Mouse (Mus musculus): ENCODE results near the gene Grm5.

Grm5 gene

DNA sequence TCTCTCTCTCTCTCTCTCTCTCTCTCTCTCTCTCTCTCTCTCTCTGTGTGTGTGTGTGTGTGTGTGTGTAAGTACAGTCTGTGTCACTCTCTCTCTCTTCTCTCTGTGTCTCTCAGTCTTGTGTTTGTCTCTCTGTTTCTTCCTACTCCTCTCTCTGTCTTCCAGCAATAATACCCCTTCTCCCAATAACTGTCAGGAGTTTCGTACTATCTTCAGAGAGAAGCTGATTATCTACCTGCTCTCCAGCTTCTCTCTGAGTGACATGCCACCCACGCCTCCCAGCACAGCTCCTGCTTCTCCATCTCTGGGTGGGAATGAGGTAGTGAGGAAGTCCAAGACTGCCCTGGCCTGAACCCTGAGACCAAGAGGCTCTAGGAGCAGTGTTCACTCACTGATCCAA is at the start of gene Grm5:
TSS of gene Grm5 (plus strand) at position 301 of the 400 bp plus-strand sequence.
- no peak for DNase-seq (ENCODE audit: low spot score)

DNA sequence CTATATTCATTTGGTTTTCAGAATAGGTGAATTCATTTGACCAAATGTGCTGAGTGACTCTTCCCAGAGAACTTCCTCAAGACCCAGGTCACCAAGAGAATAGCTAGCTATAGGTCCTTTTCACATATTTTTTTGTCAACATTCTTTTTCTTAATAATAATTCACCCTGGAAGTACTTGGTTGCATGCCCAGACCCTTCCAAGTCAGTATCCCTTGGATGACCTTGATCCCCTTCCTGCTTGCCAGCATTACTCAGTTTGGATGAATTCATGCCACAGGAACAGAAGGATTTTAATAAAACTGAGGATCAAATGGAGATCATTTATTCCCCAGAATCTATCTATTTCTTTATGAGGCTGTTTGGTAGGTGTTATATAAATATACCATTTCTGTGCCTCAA is 44.9 kb upstream of the Grm5 start:
- no peak for DNase-seq (ENCODE audit: low spot score)

DNA sequence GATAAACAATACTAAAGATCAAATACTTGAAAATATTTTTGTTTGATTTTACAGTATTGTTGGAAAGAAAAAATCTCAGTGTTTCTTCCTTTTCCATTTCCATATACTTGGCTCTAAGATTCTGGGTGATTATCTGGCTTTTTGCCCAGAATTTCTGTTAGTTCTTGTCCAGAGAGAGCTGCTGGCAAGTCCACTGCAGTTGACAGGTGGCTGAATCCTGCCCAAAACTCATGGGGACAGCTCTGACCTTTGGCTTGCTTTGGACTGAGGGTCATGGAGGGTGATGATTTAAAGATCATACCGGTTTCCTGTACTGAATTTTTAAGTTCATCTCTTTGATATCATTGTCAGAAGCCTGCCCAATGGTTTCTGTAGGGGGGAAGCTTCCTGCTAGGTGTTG is 18.7 kb upstream of the Grm5 start:
- no peak for DNase-seq (ENCODE audit: low spot score)

DNA sequence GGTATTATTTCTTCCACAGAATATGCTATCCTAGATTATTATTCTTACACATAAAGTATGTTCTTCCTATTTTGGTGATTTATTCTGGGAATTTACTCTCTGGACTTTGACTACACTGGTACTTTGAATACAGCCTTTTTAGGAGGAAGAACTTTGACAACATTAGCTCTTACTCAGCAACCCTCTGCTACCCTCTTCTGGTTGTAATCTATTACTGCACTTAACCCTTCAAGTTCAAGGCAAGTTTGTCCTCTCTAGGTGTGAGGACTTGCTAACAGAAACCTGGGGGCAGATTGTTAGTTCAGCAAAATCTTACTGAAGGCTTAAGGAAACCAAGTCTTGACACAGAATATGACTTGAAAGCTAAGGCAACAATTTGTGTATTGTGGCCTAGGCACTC is 17.5 kb upstream of the Grm5 start:
- DNase-seq (ENCODE audit: low spot score): peak; percentile 53

DNA sequence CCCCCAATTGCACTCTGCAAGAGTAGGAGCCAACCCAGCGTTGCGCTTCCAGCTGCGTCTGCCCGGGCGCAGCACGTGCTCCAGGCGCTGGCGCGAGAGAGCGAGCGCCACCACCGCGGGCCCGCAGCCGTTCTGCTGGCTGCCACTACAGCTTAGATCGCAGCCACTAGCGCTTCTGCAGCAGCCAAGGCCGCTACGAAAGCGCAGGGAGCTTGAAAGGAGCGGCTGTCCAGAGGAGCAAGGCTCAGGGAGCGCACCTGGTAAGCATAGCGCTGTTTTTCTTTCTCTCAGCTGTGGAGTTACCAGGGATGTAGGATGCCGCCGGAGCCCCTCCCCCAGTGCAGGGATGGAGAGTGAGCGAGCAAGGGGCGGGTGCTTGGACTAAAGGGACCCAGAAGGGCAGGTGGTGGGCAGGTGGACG is 323 bp downstream of the Grm5 start:
- DNase-seq (ENCODE audit: low spot score): peak; percentile 64

DNA sequence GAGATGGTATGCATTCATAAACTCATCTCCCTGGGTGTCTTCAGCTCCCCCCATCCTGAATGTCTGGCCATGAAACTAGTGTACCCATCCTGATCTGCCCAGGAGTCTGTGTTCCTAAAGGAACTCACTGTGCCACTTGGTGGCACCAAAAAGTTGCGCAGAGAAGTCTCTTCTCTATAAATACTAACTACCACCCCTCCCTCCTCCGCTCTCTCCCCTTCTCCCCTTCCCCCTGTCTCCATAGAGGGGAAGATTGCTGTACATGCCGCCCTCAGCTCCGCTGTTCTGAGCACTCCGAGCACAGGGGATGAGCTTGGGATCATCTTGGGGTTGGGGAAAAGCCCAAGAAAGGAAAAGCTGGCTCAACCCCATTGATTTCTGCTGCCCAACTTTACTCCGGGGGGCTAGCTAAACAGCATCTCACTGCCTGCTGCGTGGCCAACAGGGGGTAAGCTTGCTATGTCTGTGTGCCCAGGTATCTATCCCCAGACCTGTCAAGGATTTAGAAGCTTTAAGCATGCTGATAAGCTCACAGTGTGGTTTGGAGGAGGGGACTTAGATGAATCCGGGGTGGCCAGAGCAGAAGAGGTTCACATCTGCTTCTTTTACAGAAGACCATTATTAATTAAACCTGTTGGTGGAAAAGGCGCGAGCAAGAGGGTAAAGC is 2.4 kb downstream of the Grm5 start:
- DNase-seq (ENCODE audit: low spot score): no peak

DNA sequence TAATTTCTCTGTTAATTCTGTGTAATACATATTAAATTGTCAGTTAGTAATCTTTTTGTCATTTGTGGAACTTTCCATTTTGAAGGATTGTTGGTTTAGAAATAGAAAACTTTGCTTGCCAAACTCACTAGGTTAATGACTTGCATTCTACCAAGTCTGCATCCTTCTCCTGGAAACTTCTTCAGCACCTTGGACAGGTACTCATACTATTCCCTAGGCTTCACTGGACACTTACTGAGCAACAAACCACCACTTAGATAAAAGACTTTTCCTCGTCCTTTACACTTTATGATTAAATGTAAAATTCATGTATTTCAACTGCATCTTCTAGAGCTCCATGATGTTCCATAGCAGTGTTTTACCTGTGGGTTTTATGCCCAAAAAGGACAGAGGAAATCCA is 4.0 kb downstream of the Grm5 start:
- peak; percentile 67 for DNase-seq (ENCODE audit: low spot score)

DNA sequence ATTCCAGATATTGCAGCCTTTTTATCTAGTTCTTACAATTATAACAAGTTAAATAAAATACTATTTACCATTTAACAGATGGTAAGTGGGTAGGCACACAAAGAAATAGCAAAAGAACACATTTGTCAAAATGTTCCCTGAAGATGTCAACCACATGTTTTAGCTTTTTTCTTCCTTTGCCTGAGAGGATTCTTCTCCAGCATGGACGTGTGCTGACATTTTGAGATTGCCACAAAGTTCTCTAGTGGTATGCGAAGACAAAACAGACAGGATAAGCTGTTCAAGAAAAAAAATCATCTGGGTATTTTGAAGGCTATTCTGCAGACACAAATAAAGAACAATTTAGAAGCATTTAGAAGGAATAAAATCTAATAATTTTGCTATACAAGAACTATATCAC is 42.3 kb downstream of the Grm5 start:
- DNase-seq (ENCODE audit: low spot score): no peak

DNA sequence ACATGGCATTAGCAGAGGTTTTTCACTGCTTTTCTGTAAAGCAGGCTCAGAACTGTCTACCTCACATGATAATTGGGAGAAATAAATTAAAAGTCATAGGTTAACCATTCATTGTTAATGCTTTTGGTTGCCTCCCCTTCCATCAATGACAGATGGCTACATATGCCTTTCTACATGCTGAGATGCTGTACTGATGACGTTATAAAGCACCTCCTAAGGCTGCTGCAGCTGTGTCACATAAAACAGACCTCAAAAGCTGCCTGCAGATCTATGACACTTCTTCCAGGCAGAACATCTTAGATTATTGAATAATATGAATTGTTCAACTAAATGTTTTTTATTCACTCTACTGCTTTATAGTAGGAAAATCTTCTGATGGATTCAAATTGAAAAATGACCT is 51.6 kb downstream of the Grm5 start:
- no peak for DNase-seq (ENCODE audit: low spot score)

DNA sequence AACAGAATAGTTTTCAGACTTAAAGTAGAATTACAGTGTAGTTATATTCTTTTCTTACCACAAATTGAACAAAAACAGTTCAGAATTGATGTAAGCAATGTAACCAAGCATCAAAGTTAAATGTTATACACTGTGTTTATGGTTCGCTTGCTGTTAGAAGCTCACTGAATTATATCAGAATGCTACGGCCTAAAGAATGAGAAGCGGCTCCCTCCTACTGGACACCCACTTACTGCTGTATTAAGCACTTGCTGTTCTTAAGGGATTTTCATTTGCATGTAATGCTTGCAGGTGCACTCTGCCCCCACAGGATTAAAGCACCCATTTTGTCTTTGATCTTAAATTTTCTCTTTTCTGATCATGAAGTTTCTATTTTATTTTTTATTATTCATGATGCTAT is 66.6 kb downstream of the Grm5 start:
- DNase-seq (ENCODE audit: low spot score): no peak

DNA sequence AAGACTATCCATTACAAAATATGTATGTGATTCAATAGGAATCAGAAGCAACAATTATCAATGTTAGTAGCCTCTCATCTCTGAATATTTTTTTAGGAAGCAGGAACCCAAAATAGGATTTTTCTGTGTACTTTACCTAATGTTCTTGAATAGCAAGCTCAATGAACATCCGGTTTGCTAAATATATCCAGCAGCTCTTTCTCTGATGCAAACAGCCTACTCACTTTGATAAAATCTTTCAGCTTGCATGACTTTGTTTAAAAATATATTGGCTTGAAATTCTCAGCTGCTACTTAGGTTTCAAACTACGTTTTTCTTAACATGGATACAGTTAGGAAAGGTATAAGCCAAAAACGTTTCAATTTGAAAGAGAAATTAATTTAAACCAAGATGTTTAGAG is 77.8 kb downstream of the Grm5 start:
- no peak for DNase-seq (ENCODE audit: low spot score)

DNA sequence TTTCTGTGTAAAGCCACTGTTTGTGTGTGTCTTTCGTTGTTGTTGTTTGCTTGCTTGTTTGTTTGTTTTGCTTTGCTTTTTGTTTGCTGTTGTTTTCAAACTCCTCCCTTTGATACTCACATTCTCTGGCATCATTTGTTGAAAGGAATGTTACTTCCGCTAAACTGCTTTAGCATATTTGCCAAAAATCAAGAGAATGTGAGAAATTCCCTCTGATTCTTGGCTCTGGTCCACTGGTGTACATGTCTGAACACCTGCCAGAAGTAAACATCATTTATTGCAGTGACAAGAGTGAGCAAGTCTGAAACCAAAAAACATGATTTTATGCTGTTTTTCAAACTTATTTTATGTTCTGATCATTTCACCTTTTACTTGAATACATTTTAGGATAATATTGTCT is 80.1 kb downstream of the Grm5 start:
- DNase-seq (ENCODE audit: low spot score): no peak

DNA sequence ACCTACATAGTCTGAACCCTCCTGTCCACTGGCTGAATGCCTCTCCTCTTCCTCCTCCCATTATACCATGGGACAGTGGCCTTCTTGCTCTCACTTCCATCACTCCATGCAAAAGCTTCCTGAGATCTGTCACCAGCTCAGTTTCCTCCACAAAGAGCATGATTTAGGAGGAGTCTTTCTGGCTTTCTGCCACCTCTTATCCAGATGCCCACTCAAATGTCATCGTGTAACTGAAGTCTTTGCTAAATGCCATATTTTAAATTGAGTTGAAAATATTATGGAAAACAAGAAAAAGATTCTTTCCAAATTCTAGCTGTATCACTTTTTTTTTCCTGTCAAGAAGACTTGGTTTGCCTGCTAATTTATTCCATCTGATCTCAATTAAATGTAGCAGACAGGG is 132.4 kb downstream of the Grm5 start:
- DNase-seq (ENCODE audit: low spot score): no peak

DNA sequence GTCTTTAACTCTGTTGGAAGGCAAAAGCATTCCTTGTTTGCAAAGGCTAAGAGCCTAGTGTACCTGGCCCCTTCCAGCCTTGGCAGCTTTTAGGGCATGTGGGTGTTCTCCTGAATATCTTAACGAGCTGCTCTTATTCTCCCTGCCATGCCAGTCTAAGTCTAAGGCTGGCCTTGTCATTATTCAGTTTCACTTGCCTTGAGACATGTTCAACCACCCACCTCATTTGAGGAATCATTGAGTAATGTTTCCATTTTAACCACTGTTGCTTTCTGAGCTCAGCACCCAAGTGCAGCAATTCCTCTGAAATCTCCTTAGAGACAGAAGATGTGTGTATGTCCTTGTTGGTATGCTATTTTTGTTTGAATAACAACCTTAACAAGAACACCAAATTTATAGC is 134.7 kb downstream of the Grm5 start:
- DNase-seq (ENCODE audit: low spot score): no peak

DNA sequence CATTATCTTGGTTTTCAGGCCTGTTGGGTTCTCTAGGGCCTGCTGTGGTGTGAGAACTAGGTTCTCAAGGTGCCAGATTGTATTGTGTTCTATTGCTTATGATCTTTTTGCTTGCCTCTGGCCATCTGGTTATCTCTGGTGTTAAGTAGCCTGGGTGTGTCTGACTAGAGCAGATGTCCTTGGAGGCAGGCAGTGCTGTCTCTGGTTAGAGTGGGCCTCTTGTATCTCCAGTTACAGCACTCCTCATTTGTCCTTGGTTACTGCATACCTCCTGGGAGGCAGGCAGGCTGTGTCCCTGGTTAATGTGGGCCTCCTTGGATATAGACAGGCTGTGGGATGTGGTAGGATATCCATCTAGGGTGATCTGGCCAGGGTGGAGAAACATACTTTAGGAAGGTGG is 150.5 kb downstream of the Grm5 start:
- no peak for DNase-seq (ENCODE audit: low spot score)

DNA sequence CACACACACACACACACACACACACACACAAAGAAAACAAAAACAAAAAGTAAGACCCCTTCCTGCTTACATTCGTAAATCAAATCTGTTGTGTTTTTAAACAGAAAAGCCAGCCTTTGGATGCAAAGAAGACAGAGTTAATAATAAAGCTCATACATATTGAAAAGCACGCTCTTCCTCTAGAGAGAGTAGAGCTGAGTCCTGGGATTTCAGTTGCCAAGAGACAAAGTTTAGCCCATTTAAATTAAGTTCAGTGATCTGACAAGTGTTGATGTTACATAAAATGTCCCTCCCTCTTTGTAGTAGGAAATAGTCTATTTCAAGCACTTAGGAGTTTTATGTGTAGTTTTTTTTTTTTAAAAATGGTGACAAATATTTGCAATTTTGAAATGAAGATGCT is 178.0 kb downstream of the Grm5 start:
- DNase-seq (ENCODE audit: low spot score): no peak

DNA sequence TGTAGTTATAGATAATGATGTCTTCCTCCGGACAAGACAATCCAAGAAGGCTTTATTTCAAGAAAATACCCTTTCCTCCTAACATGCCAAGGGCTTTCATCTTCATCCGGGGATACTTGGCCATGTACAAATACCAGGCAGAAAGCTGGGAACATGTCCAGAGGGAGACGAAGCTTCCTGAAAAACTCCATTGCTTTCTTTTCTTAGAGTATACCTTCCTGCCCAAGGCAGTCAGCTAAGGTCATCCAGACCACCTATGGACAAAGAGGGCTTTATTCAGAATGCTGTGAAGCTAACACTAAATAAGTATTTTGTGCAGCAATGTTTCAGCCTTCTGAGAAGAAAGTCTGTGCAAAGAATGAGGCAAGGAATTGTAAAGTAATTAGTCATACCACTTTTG is 178.4 kb downstream of the Grm5 start:
- DNase-seq (ENCODE audit: low spot score): no peak

DNA sequence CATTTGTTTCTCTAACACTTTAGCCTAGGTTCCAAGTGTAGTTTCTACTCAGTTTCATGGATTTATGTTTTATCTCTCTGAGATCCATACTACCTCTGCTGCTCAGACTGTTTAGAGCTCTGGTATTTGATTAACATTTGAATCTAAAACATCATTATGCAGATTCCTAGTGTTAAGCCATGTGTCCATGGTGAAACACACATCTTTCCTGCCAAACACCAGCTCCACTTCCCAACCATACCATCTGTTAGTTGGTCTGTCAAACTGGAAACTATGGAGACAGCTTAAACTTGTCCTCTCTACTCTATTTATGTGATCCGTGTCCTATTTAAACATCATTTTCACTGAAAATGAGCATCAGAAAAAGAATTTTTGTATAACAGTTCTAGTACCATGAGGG is 203.6 kb downstream of the Grm5 start:
- DNase-seq (ENCODE audit: low spot score): no peak

DNA sequence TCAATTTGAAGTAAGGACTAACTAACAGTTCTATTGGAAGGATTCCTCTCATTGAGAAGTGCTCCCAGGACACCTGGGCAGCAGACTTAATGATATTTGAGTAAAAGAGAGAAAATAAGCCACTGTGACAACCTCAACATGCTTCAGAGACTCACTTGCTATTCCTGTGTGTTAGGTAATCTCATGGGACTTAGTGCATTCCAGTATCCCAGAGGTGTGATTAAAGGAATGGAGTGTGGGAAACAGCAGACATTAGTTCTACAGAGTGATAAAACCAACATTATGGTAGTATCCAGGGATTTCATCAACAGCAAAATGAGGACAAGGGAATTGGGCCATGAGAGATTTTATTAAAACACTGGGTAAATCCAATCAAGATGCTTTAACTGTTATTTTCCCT is 205.0 kb downstream of the Grm5 start:
- DNase-seq (ENCODE audit: low spot score): no peak

DNA sequence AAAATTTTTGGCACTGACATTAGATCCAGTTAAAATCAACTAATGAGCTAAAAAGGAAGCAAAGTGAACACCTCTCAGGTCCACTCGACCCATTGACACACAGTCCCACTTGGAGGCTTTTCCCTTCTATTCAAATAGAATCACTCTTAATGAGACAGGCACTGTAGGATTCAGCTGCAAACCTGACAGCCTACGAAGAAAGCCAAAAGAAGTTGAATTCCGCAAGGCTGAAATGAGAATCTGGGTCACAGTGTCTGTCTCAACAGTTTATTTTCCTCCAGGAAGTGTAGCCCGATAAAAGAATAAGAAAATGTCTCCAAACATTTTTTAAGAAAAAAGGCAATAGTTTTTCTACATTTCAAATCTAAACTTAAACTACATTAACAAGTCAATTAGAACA is 209.9 kb downstream of the Grm5 start:
- DNase-seq (ENCODE audit: low spot score): no peak

DNA sequence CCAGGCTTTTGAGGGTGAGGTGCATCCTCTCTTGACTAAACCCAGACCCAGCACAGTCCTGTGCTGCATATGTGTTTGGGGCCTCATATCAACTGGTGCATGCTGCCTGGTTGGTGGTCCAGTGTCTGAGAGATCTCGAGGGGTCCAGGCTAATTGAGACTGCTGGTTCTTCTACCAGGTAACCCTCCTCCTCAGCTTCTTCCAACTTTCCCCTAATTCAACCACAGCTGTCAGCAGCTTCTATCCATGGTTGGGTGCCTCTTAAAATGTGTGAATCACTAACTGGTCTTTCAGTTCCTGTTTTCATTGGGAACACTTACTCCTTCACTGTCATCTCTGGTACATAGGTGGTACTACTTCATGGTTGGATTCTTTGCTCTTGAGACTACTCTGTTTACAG is 240.9 kb downstream of the Grm5 start:
- no peak for DNase-seq (ENCODE audit: low spot score)

DNA sequence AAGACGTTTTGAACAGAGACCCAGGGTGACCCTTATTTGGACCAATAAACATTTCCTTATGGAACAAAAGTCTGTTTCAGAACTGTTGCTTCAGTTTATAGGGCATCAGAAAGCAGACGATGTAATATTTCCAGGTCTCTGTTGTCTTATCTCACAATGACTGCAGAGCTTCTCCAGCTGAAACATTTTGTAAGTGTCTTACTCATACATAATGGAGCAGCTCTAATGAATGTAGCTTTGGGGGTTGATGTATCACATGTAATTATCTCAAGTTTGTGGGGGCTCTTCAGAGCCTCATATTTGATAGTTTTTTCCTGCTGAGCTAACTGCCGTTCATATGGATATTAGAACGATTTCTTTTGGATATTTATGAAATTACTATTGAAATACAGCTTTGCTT is 250.7 kb downstream of the Grm5 start:
- DNase-seq (ENCODE audit: low spot score): no peak

DNA sequence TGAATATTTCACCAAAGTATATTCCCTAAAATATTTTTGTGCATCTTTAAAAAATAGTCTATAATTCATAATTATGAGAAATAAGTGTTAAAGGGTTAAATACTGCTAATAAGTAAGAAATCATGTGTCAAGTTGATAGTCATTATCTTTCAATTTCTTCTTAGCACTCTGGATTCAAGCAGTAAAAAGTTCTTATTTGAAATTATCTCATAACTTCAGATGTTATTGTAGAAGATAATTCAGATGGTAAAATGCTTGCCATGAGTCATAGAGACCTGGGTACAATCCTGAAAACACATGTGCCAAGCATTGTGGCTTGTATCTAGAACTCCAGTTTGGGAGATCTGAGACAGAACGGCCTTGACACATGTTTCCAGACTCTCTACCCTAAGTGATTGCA is 254.6 kb downstream of the Grm5 start:
- DNase-seq (ENCODE audit: low spot score): no peak

DNA sequence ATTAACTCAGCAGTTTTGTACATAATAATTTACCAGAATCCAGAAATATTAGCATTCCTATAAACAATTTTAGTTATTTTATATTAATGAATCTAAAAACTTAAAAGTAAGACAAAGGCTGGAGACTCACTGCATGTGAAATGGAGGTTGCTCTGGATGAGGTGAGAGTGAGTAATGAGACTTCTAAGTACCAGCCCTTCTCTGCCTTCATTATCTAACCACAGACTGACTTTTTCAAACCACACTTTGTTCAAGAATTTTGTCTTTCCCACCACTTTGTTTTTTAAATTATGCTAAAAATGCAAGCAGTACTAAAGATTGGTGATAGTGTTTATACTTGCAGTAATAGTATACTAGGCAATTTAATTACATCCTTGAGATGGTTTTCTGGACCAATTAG is 259.5 kb downstream of the Grm5 start:
- DNase-seq (ENCODE audit: low spot score): no peak

DNA sequence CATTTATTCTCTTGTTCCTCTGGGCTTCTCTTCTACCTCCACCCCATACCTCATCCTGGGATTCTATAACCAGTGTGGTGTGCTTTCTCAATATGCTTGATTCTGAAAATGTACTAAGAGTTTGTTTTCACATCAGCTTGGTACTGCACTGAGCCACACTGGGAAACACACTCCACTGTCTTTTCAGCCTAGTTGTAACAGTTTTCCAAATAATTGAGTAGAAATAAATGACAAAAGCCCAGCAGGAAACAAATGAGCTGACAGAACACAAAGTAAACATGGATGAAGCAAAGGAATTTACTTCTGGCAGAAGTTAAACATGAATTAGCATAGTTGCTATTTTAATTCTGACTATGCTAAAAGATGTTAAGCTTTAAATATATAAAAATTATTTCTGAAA is 262.1 kb downstream of the Grm5 start:
- no peak for DNase-seq (ENCODE audit: low spot score)
